Mouse (Mus musculus) heart, adult 8-10 months (tissue): ENCODE data around the gene Alg1. TPM values are rescaled to one million over a fixed set of nuclear protein-coding genes. Genes with fewer than 3 reads are reported as not detected.
"Not testable (repeated sequence)": the region's sequence is repeated elsewhere in the genome, so short reads cannot be mapped to it uniquely, and the experiment has no call there.

Source experiments
- DNase-seq: peaks from one replicate; pipeline ENCODE4 v3.0.0; 2022; ENCODE audit warnings: low spot score
- total RNA-seq, 4 experiments: library from RNA; stranded (reverse); gene quantifications; 2 replicates each; pipeline ENCODE4 v1.2.4; 2022

Alg1 gene
- total RNA-seq, result 10 to 100 TPM; 12.5 to 16.6 (median 14.6) TPM

- peak; percentile 94 for DNase-seq
Observed at GRCm38 (mm10) chr16:5233418-5234313, at the start of gene Alg1. TSS of gene Alg1 (plus strand) at chr16:5233621.

GRCm38 (mm10) chr16:5184101-5184500 lies 49.3 kb upstream of the Alg1 start:
- DNase-seq, result no peak

- DNase-seq, result no peak
Observed at GRCm38 (mm10) chr16:5184956-5185355, 48.5 kb upstream of the Alg1 start.

- no peak for DNase-seq
Observed at GRCm38 (mm10) chr16:5185691-5186090, 47.7 kb upstream of the Alg1 start.

- DNase-seq, result peak; percentile 55
Observed at GRCm38 (mm10) chr16:5186234-5186633, 47.2 kb upstream of the Alg1 start.

GRCm38 (mm10) chr16:5195080-5195479 lies 38.3 kb upstream of the Alg1 start:
- peak; percentile 74 for DNase-seq

- peak; percentile 52 for DNase-seq
Observed at GRCm38 (mm10) chr16:5202681-5203080, 30.7 kb upstream of the Alg1 start.

GRCm38 (mm10) chr16:5203200-5203599 lies 30.2 kb upstream of the Alg1 start:
- DNase-seq, result no peak

- peak; percentile 71 for DNase-seq
Observed at GRCm38 (mm10) chr16:5203668-5204433, 29.6 kb upstream of the Alg1 start, which contains the start of gene Nagpa. TSS of gene Nagpa (minus strand) at chr16:5204012.

GRCm38 (mm10) chr16:5205431-5205970 lies 27.9 kb upstream of the Alg1 start:
- no peak for DNase-seq

- DNase-seq, result no peak
Observed at GRCm38 (mm10) chr16:5206051-5206450, 27.4 kb upstream of the Alg1 start.

- no peak for DNase-seq
Observed at GRCm38 (mm10) chr16:5210365-5210764, 23.1 kb upstream of the Alg1 start.

GRCm38 (mm10) chr16:5212150-5212549 lies 21.3 kb upstream of the Alg1 start:
- DNase-seq, result no peak

GRCm38 (mm10) chr16:5214126-5214525 lies 19.3 kb upstream of the Alg1 start:
- DNase-seq, result no peak

GRCm38 (mm10) chr16:5216686-5217085 lies 16.7 kb upstream of the Alg1 start:
- DNase-seq, result no peak

GRCm38 (mm10) chr16:5217341-5218133 lies 15.9 kb upstream of the Alg1 start:
- DNase-seq, result peak; percentile 28

GRCm38 (mm10) chr16:5221403-5221802 lies 12.0 kb upstream of the Alg1 start:
- DNase-seq, result no peak

- DNase-seq, result peak; percentile 46
Observed at GRCm38 (mm10) chr16:5222140-5222539, 11.3 kb upstream of the Alg1 start, which contains the start of gene AU021092. TSS of gene AU021092 (minus strand) at chr16:5222299.

GRCm38 (mm10) chr16:5226534-5226933 lies 6.9 kb upstream of the Alg1 start:
- DNase-seq, result peak; percentile 31

- DNase-seq, result not testable (repeated sequence)
Observed at GRCm38 (mm10) chr16:5227501-5227900, 5.9 kb upstream of the Alg1 start.

GRCm38 (mm10) chr16:5228103-5228502 lies 5.3 kb upstream of the Alg1 start:
- DNase-seq, result not testable (repeated sequence)
